Mouse (Mus musculus) R1 (cell line): ENCODE data around the gene Calml4.

Experiments
- DNase-seq: peaks from one replicate; pipeline ENCODE4 v3.0.0-alpha.2; 2018; ENCODE audit warnings: low read depth, low spot score

Calml4 gene

GRCm38 (mm10) chr9:62901736-62902135 lies 43.9 kb downstream of the Calml4 start:
- peak; percentile 77 for DNase-seq

- DNase-seq: no peak
These were observed 46.0 kb downstream of the Calml4 start for GRCm38 (mm10) chr9:62903841-62904240.

- no peak for DNase-seq
These were observed 47.2 kb downstream of the Calml4 start for GRCm38 (mm10) chr9:62905039-62905438.

GRCm38 (mm10) chr9:62913390-62914069 lies 55.6 kb downstream of the Calml4 start:
- DNase-seq: no peak

- DNase-seq: no peak
These were observed 59.2 kb downstream of the Calml4 start for GRCm38 (mm10) chr9:62917059-62917458.

GRCm38 (mm10) chr9:62920877-62921276 lies 63.0 kb downstream of the Calml4 start:
- DNase-seq: no peak

- DNase-seq: no peak
These were observed 67.2 kb downstream of the Calml4 start for GRCm38 (mm10) chr9:62924886-62925610.
